Mouse (Mus musculus) liver, embryonic 16.5 days (tissue): ENCODE results near the gene Kcnk4. TPM values are rescaled to one million over a fixed set of nuclear protein-coding genes. Genes with fewer than 3 reads are reported as not detected.

Experiments used
- ATAC-seq: fragments of 200-750 bp; cut with Nextera tagmentation; 2 replicates; pipeline ENCODE4 v1.8.0; 2017; ENCODE audit warnings: low read depth, mild to moderate bottlenecking, moderate number of reproducible peaks, moderate library complexity
- H3K27ac ChIP-seq: fragments of 300-500 bp; sonication (generic); 2 replicates; pipeline ENCODE4 v1.5.1; 2014; ENCODE audit warnings: mild to moderate bottlenecking, low read length
- H3K27me3 ChIP-seq: fragments of 300-500 bp; sonication (generic); 2 replicates; pipeline ENCODE4 v1.6.1; 2014; ENCODE audit warnings: low read depth, low read length, mixed read lengths; ENCODE audit not compliant: control insufficient read depth, insufficient read depth
- H3K36me3 ChIP-seq: fragments of 300-500 bp; sonication (generic); 2 replicates; pipeline ENCODE4 v1.6.1; 2014; ENCODE audit warnings: mild to moderate bottlenecking; ENCODE audit not compliant: control insufficient read depth, insufficient read depth
- H3K4me1 ChIP-seq: fragments of 300-500 bp; sonication (generic); 2 replicates; pipeline ENCODE4 v1.6.1; 2014; ENCODE audit warnings: low read depth, low read length, mixed read lengths; ENCODE audit not compliant: control insufficient read depth
- H3K4me2 ChIP-seq: fragments of 300-500 bp; sonication (generic); 2 replicates; pipeline ENCODE4 v1.6.1; 2014; ENCODE audit warnings: low read depth, low read length, mixed read lengths
- H3K4me3 ChIP-seq: fragments of 300-500 bp; sonication (generic); 2 replicates; pipeline ENCODE4 v1.5.1; 2014; ENCODE audit warnings: low read depth, mild to moderate bottlenecking, low read length
- H3K9ac ChIP-seq: fragments of 300-500 bp; sonication (generic); 2 replicates; pipeline ENCODE4 v1.6.1; 2014; ENCODE audit warnings: low read depth, low read length
- H3K9me3 ChIP-seq: fragments of 300-500 bp; sonication (generic); replicated peaks from 2 replicates; pipeline ENCODE4 v1.6.1; 2016; ENCODE audit warnings: low read length; ENCODE audit not compliant: control insufficient read depth
- WGBS: fragments of 180-500 bp; shearing (Covaris S2); extraction: QIAGEN DNeasy Blood & Tissue Kit; methylation state at CpG from one replicate; pipeline ENCODE4 v1.1.7; 2014; ENCODE audit not compliant: insufficient replicate concordance; 5-methylcytosine and 5-hydroxymethylcytosine counted together
- polyA plus RNA-seq: library from polyadenylated mRNA; unstranded; fragments of >200 nt; fragmentation: Nextera tagmentation; extraction: Ambion mirVana; gene quantifications from 2 replicates; pipeline ENCODE4 v1.2.1, GENCODE M21; 2015

The Kcnk4 gene
- polyA plus RNA-seq, 1 experiment from 2014 or later, result 0.04 TPM

DNA sequence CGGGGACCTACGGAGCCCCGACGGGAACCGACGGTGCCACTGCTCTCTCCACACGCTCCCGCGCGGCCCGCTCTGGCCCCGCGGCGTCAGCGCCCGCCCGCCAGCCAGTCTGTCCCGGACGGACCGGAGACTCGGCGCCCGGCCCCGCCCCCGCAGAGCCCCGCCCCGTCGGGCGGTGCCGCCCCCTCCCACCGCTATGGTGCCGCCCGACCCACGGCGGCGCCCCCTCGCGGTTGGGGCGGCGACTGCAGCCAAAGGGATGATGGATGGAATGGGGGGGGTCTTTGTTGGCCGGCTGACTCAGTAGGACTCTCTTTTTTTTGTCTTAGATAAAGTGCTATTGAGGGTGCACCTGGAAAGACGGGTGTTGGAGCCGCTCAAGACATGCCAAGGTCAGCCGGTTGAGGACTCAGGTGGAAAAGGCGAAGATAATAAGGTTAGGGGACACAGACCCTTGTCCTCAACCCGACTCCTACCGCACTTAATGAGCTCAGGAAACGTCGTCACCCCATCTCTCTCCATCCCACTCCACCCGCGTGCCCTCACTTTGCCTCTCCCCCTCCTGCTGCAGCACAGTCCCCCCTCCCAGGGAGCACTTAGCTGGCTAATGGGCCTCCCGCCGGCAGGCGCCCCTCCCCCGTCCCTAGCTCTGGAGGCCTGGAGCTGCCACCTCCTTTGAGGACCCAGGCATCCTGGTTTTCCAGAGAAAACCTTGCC lies 35.5 kb upstream of the Kcnk4 start:
- H3K4me3 ChIP-seq, result peak overlapping the region; percentile 70
- no peak overlapping the region for H3K27ac ChIP-seq
- H3K9me3 ChIP-seq, result no peaks in the 10 kb centered on the region
- peak overlapping the region; percentile 78 for H3K9ac ChIP-seq
- peak overlapping the region; percentile 93 for H3K4me2 ChIP-seq
- peaks cover 41% of the 10 kb centered on the region for H3K4me1 ChIP-seq
- 1% methylated on average over 55 of the region's 55 CpGs for WGBS
- H3K36me3 ChIP-seq, result 0 out of 2 replicates have a peak, but pooled peaks cover 2% of the 10 kb centered on the region
- H3K27me3 ChIP-seq, result peaks cover 5% of the 10 kb centered on the region
- peak; percentile 81 for ATAC-seq

DNA sequence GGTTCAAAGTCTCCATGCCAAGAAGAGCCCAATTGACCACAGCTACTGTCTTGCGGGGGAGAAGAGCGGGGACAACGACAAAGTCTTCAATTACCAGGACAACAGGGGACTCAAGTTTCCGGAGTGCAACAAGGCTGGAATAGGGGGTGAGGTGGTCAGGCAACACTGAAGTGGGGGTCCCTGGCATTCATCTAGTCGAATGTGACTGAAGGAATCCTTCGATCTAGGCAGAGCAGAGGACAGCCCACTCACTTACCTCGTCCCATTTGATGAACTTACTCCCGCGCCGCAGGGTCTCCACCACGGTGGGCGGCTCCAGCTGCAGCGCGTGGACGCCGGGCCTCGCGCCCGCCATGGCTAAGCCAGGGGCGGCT lies 35.0 kb upstream of the Kcnk4 start:
- Histone ChIP-seq H3K4me1 (peaks cover 36% of the 10 kb centered on the region), H3K9me3 (no peaks in the 10 kb centered on the region), H3K4me2 (peak overlapping the region; percentile 93), H3K36me3 (0 out of 2 replicates have a peak, but pooled peaks cover 2% of the 10 kb centered on the region), H3K27me3 (peaks cover 5% of the 10 kb centered on the region), H3K4me3 (peak overlapping the region; percentile 70), H3K27ac (no peak overlapping the region), H3K9ac (peak overlapping the region; percentile 78)
- under 1% methylated on average over 20 of the region's 20 CpGs for WGBS
- ATAC-seq, result no peak; the same call in 1 of the 2 replicates

DNA sequence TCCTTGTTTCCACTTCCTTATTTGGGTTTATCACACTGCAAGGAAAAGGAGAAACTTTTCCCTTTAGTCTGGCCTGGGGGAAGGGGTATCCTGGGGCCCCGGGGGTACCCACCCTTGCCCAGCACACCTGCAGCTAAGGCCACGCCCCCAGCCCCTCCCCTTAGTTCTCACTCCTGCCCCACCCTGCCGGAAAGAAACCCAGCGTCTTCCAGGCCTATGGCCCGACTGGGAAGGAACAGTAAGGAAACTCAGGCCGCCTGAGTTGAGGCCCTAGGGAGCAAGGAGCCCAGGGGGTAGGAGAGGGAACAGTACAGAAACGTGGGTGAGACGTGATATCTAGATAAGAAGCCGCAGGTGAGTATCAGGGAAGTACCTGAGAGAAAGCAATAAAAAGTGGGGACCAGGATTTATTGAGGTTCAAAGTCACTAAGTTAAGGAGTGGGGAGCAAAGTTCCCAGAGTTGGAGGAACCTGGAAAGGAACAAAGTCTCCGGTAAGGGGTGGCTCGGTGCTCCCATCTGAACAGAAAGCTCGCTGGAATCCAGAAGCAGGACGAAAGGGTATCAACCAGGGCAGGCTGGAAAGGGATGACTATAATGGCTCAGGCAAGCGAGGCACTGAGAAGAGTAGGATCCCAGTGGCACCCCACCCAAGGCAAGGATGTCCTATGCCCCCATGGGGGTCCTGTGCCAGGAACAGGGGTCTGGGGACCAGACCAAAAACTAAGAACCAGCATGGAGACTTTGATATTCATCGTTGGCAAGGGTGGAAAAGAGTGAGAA lies 34.4 kb upstream of the Kcnk4 start:
- Histone ChIP-seq H3K9ac (peak overlapping the region; percentile 78), H3K4me3 (peak overlapping the region; percentile 70), H3K27ac (no peak overlapping the region), H3K4me1 (peaks cover 30% of the 10 kb centered on the region), H3K9me3 (no peaks in the 10 kb centered on the region), H3K27me3 (peaks cover 5% of the 10 kb centered on the region), H3K4me2 (peak overlapping the region; percentile 93), H3K36me3 (0 out of 2 replicates have a peak, but pooled peaks cover 2% of the 10 kb centered on the region)
- WGBS, result 9% methylated on average over 15 of the region's 15 CpGs
- ATAC-seq, result no peak

DNA sequence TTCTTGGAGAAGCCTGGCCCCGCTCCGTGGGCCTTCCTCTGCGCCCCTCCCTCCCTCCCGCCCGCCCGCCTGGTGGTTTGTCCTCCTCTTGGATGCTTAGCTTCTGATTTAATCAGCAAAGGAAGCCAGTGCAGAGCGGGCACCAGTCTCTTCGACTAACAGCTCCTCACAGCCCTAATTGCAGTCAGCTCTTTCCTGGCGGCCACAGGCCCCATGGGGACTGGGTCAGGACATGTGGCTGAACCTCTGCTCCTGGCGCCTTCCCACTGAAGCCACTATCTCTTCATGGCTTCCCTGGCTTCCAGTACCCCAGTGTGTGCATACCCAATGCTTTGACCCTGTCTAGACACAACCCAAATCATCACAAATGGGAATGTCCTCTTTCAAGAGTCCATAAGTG lies 22.1 kb upstream of the Kcnk4 start:
- no peak for ATAC-seq
- Histone ChIP-seq H3K27me3 (no peaks in the 10 kb centered on the region), H3K27ac (no peak overlapping the region), H3K9ac (no peak overlapping the region), H3K36me3 (peaks cover 7% of the 10 kb centered on the region), H3K4me3 (no peak overlapping the region), H3K9me3 (no peaks in the 10 kb centered on the region), H3K4me2 (no peak overlapping the region), H3K4me1 (peaks cover 12% of the 10 kb centered on the region)
- WGBS, result 61% methylated on average over 10 of the region's 10 CpGs

DNA sequence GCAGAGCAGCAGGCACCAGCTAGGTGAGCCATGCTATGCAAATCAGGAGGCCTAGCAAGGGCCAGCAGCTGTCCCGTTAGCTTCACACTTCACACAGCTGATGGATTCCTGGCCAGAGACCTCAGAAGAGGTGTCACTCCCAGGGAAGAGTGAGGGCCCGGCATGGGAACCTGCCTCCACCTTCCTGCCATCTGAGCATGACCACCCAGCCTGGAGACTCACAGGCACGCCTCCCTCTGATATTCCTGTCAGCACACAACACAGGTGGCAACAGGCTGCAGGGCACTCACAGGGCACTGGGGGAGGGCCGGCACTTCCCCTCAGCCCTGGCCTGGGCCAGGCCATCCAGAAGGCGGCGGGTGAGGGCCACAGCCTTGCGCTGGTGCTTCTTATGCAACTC lies 21.1 kb upstream of the Kcnk4 start:
- H3K27ac ChIP-seq, result no peak overlapping the region
- WGBS, result 73% methylated on average over 7 of the region's 7 CpGs
- no peaks in the 10 kb centered on the region for H3K27me3 ChIP-seq
- H3K4me2 ChIP-seq, result no peak overlapping the region
- H3K36me3 ChIP-seq, result peaks cover 7% of the 10 kb centered on the region
- ATAC-seq, result no peak
- H3K4me3 ChIP-seq, result no peak overlapping the region
- H3K4me1 ChIP-seq, result peaks cover 17% of the 10 kb centered on the region
- no peak overlapping the region for H3K9ac ChIP-seq
- H3K9me3 ChIP-seq, result no peaks in the 10 kb centered on the region

DNA sequence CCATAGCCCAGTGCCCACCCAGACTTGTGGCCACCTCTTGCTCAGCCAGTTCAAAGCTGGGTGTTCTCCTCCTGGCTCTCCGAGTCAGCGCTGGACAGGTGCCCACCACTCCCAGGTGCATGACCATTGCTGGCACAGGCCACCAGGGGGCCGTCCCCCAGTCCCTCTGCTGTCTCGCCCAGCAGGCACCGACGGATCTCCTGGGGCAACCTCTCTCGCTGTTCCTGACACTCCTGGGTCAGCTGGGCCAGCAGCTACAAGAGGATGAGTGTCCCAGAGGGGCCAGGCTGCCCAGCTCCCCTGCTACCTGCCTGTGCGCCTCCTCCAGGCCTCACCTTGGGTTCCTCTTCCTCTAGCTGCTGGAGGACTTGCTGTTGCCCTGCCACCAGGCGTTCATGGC lies 19.7 kb upstream of the Kcnk4 start:
- H3K9ac ChIP-seq, result no peak overlapping the region

DNA sequence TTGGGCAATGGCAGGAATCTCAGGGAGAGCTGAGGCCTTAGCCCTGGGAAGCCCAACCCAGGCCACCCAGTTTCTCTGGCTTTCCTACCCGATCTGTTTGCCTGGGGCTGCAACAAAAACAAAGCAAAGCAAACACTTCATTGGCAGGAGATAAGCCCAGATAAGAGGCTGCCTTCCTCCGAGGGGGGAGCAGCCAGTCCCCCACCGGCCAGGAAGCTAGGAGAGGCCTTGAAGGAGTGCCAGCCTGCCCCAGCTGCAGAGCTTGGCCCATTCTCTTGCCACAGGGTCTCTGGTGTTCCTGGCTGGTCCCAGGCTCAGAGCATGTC lies 18.4 kb upstream of the Kcnk4 start:
- Histone ChIP-seq H3K4me1 (peaks cover 28% of the 10 kb centered on the region), H3K9ac (peak overlapping the region; percentile 74), H3K9me3 (no peaks in the 10 kb centered on the region), H3K4me3 (peak overlapping the region; percentile 72), H3K27me3 (no peaks in the 10 kb centered on the region), H3K27ac (peak overlapping the region; percentile 94), H3K36me3 (no peaks in the 10 kb centered on the region; the same call in 1 of the 2 replicates), H3K4me2 (peak overlapping the region; percentile 96)
- WGBS, result 4% methylated on average over 3 of the region's 3 CpGs
- no peak for ATAC-seq

More for the DNA sequence above, 19.7 kb upstream of the Kcnk4 start:
- H3K4me3 ChIP-seq, result no peak overlapping the region
- H3K4me1 ChIP-seq, result peaks cover 28% of the 10 kb centered on the region
- no peak overlapping the region for H3K27ac ChIP-seq
- H3K9me3 ChIP-seq, result no peaks in the 10 kb centered on the region
- no peak for ATAC-seq
- no peaks in the 10 kb centered on the region; the same call in none of the 2 replicates for H3K36me3 ChIP-seq
- no peak overlapping the region for H3K4me2 ChIP-seq
- WGBS, result 65% methylated on average over 9 of the region's 9 CpGs
- H3K27me3 ChIP-seq, result no peaks in the 10 kb centered on the region

DNA sequence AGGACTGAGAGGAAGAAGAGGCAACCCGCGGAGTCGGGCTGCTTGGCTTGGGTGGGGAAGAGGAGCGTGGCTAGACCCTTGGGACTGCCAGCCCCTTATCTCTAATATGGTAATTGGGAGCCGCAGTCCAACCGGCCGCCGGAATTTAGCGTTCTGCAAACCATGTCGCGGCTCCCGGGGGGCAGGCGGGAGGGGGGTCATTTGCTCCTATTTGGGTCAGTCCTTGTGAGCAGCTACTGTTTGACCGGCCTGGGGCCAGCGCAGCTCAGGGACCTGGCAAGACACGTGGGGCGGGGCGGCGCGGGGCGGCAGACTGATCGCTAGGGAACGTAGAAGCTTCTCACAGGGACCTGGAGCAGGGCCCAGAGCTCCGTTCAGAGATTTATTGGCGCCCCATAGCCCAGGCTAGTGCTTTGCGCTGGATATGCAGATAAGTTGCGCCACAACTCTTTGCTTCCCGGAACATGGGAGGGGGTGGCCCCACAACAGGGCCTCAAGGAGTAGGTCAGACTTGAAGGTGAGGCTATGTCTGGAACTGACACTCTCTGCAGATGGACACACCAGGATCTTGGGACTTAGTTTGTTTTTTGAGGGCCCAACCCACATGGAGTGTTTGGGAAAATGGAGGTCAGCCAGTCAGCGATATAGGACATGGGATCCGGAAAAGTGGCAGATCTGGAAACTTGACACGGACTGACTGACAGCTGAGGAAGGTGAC lies 17.8 kb upstream of the Kcnk4 start:
- WGBS, result 2% methylated on average over 31 of the region's 31 CpGs
- Histone ChIP-seq H3K9me3 (no peaks in the 10 kb centered on the region), H3K27ac (peak overlapping the region; percentile 94), H3K9ac (peak overlapping the region; percentile 74), H3K27me3 (no peaks in the 10 kb centered on the region), H3K4me2 (peak overlapping the region; percentile 96), H3K36me3 (no peaks in the 10 kb centered on the region; the same call in 1 of the 2 replicates), H3K4me1 (peaks cover 28% of the 10 kb centered on the region), H3K4me3 (peak overlapping the region; percentile 72)
- peak; percentile 42 for ATAC-seq
